Mouse (Mus musculus): ENCODE data around the gene Fcgr3. TPM values are rescaled to one million over a fixed set of nuclear protein-coding genes. Genes with fewer than 3 reads are reported as not detected.

Fcgr3 gene
- polyA plus RNA-seq, 1 experiment from 2014 or later: 37.4 TPM

- H3K9me3 ChIP-seq (ENCODE audit: low read length): no peaks in the 10 kb centered on the region
- H3K4me2 ChIP-seq (replicated peaks; ENCODE audit: low read depth, low read length): no peak overlapping the region
- H3K27me3 ChIP-seq (replicated peaks; ENCODE audit: insufficient read depth, low read length): no peaks in the 10 kb centered on the region
- no peak for ATAC-seq
- TF ChIP-seq EP300 (IDR thresholded peaks at IDR 0.05): no peak
- TF ChIP-seq CTCF (IDR thresholded peaks at IDR 0.05): no peak
- no peak overlapping the region for H3K9ac ChIP-seq (replicated peaks; ENCODE audit: low read depth)
- H3K27ac ChIP-seq (ENCODE audit: low read length): no peak overlapping the region
- H3K4me1 ChIP-seq (ENCODE audit: insufficient read depth, low read depth, low read length): no peaks in the 10 kb centered on the region
- 53% methylated on average over 6 of the region's 6 CpGs for WGBS
- H3K36me3 ChIP-seq (ENCODE audit: insufficient read depth, low read length): no peaks in the 10 kb centered on the region
- no peak overlapping the region for H3K4me3 ChIP-seq (ENCODE audit: low read depth, low read length)
- no peak for DNase-seq (ENCODE audit: low spot score)
Measured at GRCm38 (mm10) chr1:171005081-171005480, 59.7 kb downstream of the Fcgr3 start.

Small RNA genes within 50 kb of the gene (microRNA-seq; reads per million reads assigned to microRNA genes)
- gene Gm27552: not detected
- not detected for gene Gm27844
- 1.2 reads per million for gene Mir6546

Other genes with a start within 250 kb of the Fcgr3 start
- gene Atf6, start 197.2 kb downstream of the Fcgr3 start, polyA plus RNA-seq (2015; fragmentation: Nextera tagmentation; extraction: Ambion mirVana): 10.8 and 11.0 TPM in 2 replicates
- gene Gm26620, start 179.9 kb downstream of the Fcgr3 start, polyA plus RNA-seq (2015; fragmentation: Nextera tagmentation; extraction: Ambion mirVana): 0.46 and 0.79 TPM in 2 replicates
- 22.5 and 23.2 TPM in 2 replicates for gene Dusp12, start 179.4 kb downstream of the Fcgr3 start, polyA plus RNA-seq (2015; fragmentation: Nextera tagmentation; extraction: Ambion mirVana)
- gene Fcrlb, start 152.0 kb downstream of the Fcgr3 start, polyA plus RNA-seq (2015; fragmentation: Nextera tagmentation; extraction: Ambion mirVana): 0.26 TPM in 1 of 2 replicates, not detected in the other
- 0.67 and 0.76 TPM in 2 replicates for gene Fcrla, start 137.4 kb downstream of the Fcgr3 start, polyA plus RNA-seq (2015; fragmentation: Nextera tagmentation; extraction: Ambion mirVana)
- 6.9 and 9.2 TPM in 2 replicates for gene Fcgr2b, start 88.4 kb downstream of the Fcgr3 start, polyA plus RNA-seq (2015; fragmentation: Nextera tagmentation; extraction: Ambion mirVana)
- gene Fcgr4, start 46.0 kb downstream of the Fcgr3 start, polyA plus RNA-seq (2015; fragmentation: Nextera tagmentation; extraction: Ambion mirVana): 3.3 and 4.0 TPM in 2 replicates
- 32.2 and 33.2 TPM in 2 replicates for gene Cfap126, start 49.0 kb upstream of the Fcgr3 start, polyA plus RNA-seq (2015; fragmentation: Nextera tagmentation; extraction: Ambion mirVana)
- gene Sdhc, start 85.7 kb upstream of the Fcgr3 start, polyA plus RNA-seq (2015; fragmentation: Nextera tagmentation; extraction: Ambion mirVana): 145 and 157 TPM in 2 replicates
- 0.62 and 0.73 TPM in 2 replicates for gene Mpz, start 85.8 kb upstream of the Fcgr3 start, polyA plus RNA-seq (2015; fragmentation: Nextera tagmentation; extraction: Ambion mirVana)
- gene Pcp4l1, start 131.3 kb upstream of the Fcgr3 start, polyA plus RNA-seq (2015; fragmentation: Nextera tagmentation; extraction: Ambion mirVana): 3.3 and 4.4 TPM in 2 replicates
- gene Nr1i3, start 149.0 kb upstream of the Fcgr3 start, polyA plus RNA-seq (2015; fragmentation: Nextera tagmentation; extraction: Ambion mirVana): 0.07 and 0.08 TPM in 2 replicates
- gene Tomm40l, start 157.6 kb upstream of the Fcgr3 start, polyA plus RNA-seq (2015; fragmentation: Nextera tagmentation; extraction: Ambion mirVana): 14.9 and 17.1 TPM in 2 replicates
- 2.3 and 5.5 TPM in 2 replicates for gene Apoa2, start 160.1 kb upstream of the Fcgr3 start, polyA plus RNA-seq (2015; fragmentation: Nextera tagmentation; extraction: Ambion mirVana)
- gene Fcer1g, start 169.4 kb upstream of the Fcgr3 start, polyA plus RNA-seq (2015; fragmentation: Nextera tagmentation; extraction: Ambion mirVana): 121 and 130 TPM in 2 replicates
- 2.7 and 3.3 TPM in 2 replicates for gene Adamts4, start 185.5 kb upstream of the Fcgr3 start, polyA plus RNA-seq (2015; fragmentation: Nextera tagmentation; extraction: Ambion mirVana)
- gene Ndufs2, start 186.5 kb upstream of the Fcgr3 start, polyA plus RNA-seq (2015; fragmentation: Nextera tagmentation; extraction: Ambion mirVana): 172 and 188 TPM in 2 replicates
- gene B4galt3, start 205.4 kb upstream of the Fcgr3 start, polyA plus RNA-seq (2015; fragmentation: Nextera tagmentation; extraction: Ambion mirVana): 68.4 and 77.0 TPM in 2 replicates
- gene Ppox, start 216.3 kb upstream of the Fcgr3 start, polyA plus RNA-seq (2015; fragmentation: Nextera tagmentation; extraction: Ambion mirVana): 28.4 and 30.6 TPM in 2 replicates
- gene Usp21, start 223.1 kb upstream of the Fcgr3 start, polyA plus RNA-seq (2015; fragmentation: Nextera tagmentation; extraction: Ambion mirVana): 38.3 and 40.9 TPM in 2 replicates
- 95.4 and 100 TPM in 2 replicates for gene Ufc1, start 230.1 kb upstream of the Fcgr3 start, polyA plus RNA-seq (2015; fragmentation: Nextera tagmentation; extraction: Ambion mirVana)